Comparison of ENCODE assay signal across 8 mouse cellular contexts in the genomic region with DNA sequence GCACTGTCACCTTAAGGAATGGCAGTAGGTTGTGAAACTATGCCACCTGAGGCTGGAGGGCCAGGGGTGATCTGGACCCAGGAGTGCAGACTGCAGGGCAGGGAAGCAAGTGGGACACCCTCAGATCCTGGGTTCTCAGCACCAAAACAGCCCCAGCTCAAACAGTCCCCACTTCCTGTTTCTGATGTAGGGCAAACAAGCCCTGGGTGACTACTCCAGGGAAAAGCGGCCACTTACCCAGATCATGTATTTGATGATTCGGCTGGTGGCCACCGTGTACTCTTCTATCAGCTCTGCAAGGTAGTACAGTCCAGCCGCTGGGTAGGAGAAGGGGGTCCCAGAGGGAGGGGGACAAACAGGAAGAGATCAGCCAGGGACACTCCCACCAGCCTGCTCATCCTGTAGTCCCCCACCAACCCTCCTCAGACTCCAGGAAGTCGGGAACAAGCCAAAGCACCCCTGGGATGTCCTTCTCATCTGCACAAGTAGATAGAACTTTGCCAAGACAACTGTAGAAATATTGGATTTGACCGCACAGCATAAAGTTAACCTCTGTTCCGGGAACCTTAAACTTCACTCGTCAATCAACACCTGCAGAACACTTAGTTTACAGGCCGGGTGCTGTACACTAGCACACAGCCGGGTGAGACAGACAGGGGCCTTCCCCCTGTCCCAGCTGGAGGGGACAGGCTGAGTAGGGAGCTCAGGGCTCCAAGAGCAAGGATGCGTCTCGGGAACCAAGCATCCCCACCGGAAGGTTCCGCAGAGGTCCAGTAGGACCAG. TPM values are rescaled to one million over a fixed set of nuclear protein-coding genes. Genes with fewer than 3 reads are reported as not detected.
DNase-seq lines count a peak whose midpoint lies in the region; ATAC-seq and TF ChIP-seq lines count a peak whose summit lies in the region.

No protein-coding gene starts in this region.

- H3K9ac ChIP-seq in heart, adult 2 months (ENCODE audit: low read depth, low read length): peak overlapping the region; percentile 98
- peak overlapping the region; percentile 98 for H3K9ac ChIP-seq in intestine, embryonic 15.5 days

- no peak for TF ChIP-seq EP300 in heart, adult 2 months (IDR thresholded peaks at IDR 0.05; ENCODE audit: insufficient read depth, low read depth, low read length)

- peak overlapping the region; percentile 89 for H3K4me3 ChIP-seq in heart, adult 2 months
- H3K4me3 ChIP-seq in forebrain, embryonic 10.5 days: peak overlapping the region; percentile 93
- H3K4me3 ChIP-seq in intestine, embryonic 15.5 days (replicated peaks): peak overlapping the region; percentile 93

- no peaks in the 10 kb centered on the region for H3K36me3 ChIP-seq in heart, adult 2 months (ENCODE audit: control insufficient read depth, insufficient read depth, low read length)
- peaks cover 38% of the 10 kb centered on the region for H3K36me3 ChIP-seq in forebrain, embryonic 10.5 days (replicated peaks)
- H3K36me3 ChIP-seq in intestine, embryonic 15.5 days: peaks cover 6% of the 10 kb centered on the region; the same call in 1 of the 2 replicates

- peak overlapping the region; percentile 82 for H3K4me2 ChIP-seq in intestine, embryonic 15.5 days (replicated peaks)

- H3K9me3 ChIP-seq in forebrain, embryonic 10.5 days: no peaks in the 10 kb centered on the region
- H3K9me3 ChIP-seq in intestine, embryonic 15.5 days: no peaks in the 10 kb centered on the region

- H3K4me1 ChIP-seq in heart, adult 2 months (ENCODE audit: control insufficient read depth, insufficient read depth, low read length): peaks cover 3% of the 10 kb centered on the region
- H3K4me1 ChIP-seq in forebrain, embryonic 10.5 days: peaks cover 27% of the 10 kb centered on the region
- H3K4me1 ChIP-seq in intestine, embryonic 15.5 days (replicated peaks): peaks cover 11% of the 10 kb centered on the region

- H3K27ac ChIP-seq in heart, adult 2 months: peak overlapping the region; percentile 88
- peak overlapping the region; percentile 91 for H3K27ac ChIP-seq in forebrain, embryonic 10.5 days
- peak overlapping the region; percentile 92 for H3K27ac ChIP-seq in intestine, embryonic 15.5 days

- WGBS in heart, adult 2 months: 1% methylated on average over 14 of the region's 14 CpGs
- WGBS in forebrain, embryonic 10.5 days: 2% methylated on average over 14 of the region's 14 CpGs
- WGBS in intestine, embryonic 15.5 days: 1% methylated on average over 14 of the region's 14 CpGs

- TF ChIP-seq CTCF in heart, adult 2 months (IDR thresholded peaks at IDR 0.05): no peak

- no peaks in the 10 kb centered on the region for H3K79me2 ChIP-seq in heart, adult 2 months (replicated peaks; ENCODE audit: control insufficient read depth, insufficient read depth, low read length)

- no peak for TF ChIP-seq POLR2A in heart, adult 2 months (IDR thresholded peaks at IDR 0.05; ENCODE audit: insufficient read depth, low read depth, low read length)

- DNase-seq in heart, adult 2 months: peak; percentile 23 to 27
- no peak for DNase-seq in heart, adult 8-10 months (ENCODE audit: low spot score)
- peak; percentile 13 for DNase-seq in T-cell, adult 2 months (ENCODE audit: low spot score)
- no peak for DNase-seq in forebrain, embryonic 10.5 days (ENCODE audit: extremely low spot score, low spot score)
- peak; percentile 51 for DNase-seq in thymus, postnatal 4 days
- no peak for DNase-seq in ovary, postnatal 36 days (ENCODE audit: low spot score)

- intact Hi-C loops in heart, adult 2 months (cut with DNase I): loop anchor here (5.0 kb wide), 2 partner anchors 57 to 137 kb away; partner anchors contain the start of gene Paip2b

- peak; percentile 57 for ATAC-seq in intestine, embryonic 15.5 days
- peak; percentile 4; the same call in 1 of the 2 replicates for ATAC-seq in megakaryocyte progenitor cell, adult 5-6 weeks (replicated peaks; ENCODE audit: poor library complexity)

- no peaks in the 10 kb centered on the region for H3K27me3 ChIP-seq in heart, adult 2 months (ENCODE audit: control insufficient read depth, insufficient read depth, low read length)
- H3K27me3 ChIP-seq in forebrain, embryonic 10.5 days (ENCODE audit: poor library complexity, severe bottlenecking): no peaks in the 10 kb centered on the region
- no peaks in the 10 kb centered on the region for H3K27me3 ChIP-seq in intestine, embryonic 15.5 days (replicated peaks)

RNA-seq across cellular contexts. Expression of gene Tex261, which starts 0.6 kb away (rescaled TPM):
- total RNA-seq in heart, adult 2 months (2021): 100 to 1,000 TPM in 1 of 2 experiments, 10 to 100 TPM in 1; 90.6 to 102 TPM
- 126 and 156 TPM in 2 replicates for polyA plus RNA-seq in heart, adult 2 months (2012; rRNA removed)
- 100 to 1,000 TPM in 2 of 4 experiments, 10 to 100 TPM in 2; 91.3 to 107 (median 97.8) TPM for total RNA-seq in heart, adult 8-10 months (2022)
- polyA plus RNA-seq in forebrain, embryonic 10.5 days (2016; fragmentation: Nextera tagmentation; extraction: Ambion mirVana): 80.7 and 85.0 TPM in 2 replicates
- polyA plus RNA-seq in intestine, embryonic 15.5 days (2015; fragmentation: Nextera tagmentation; extraction: Ambion mirVana): 84.2 and 86.4 TPM in 2 replicates
- total RNA-seq in megakaryocyte progenitor cell, adult 5-6 weeks (2015): 57.5 TPM in 2 replicates
- 36.5 and 39.8 TPM in 2 replicates for total RNA-seq in megakaryocyte progenitor cell, adult 5-6 weeks (2017)

RNA-seq across cellular contexts. Expression of gene Ankrd53, which starts 12.5 kb away (rescaled TPM):
- total RNA-seq in heart, adult 2 months (2021): not detected
- 0.12 TPM in 1 of 2 replicates, not detected in the other for polyA plus RNA-seq in heart, adult 2 months (2012; rRNA removed)
- under 1 TPM in 1 of 4 experiments, not detected in 3; 0.22 TPM for total RNA-seq in heart, adult 8-10 months (2022)
- polyA plus RNA-seq in forebrain, embryonic 10.5 days (2016; fragmentation: Nextera tagmentation; extraction: Ambion mirVana): 0.09 and 0.18 TPM in 2 replicates
- 0.13 TPM in 1 of 2 replicates, not detected in the other for polyA plus RNA-seq in intestine, embryonic 15.5 days (2015; fragmentation: Nextera tagmentation; extraction: Ambion mirVana)
- not detected in 2 replicates for total RNA-seq in megakaryocyte progenitor cell, adult 5-6 weeks (2015)
- not detected in 2 replicates for total RNA-seq in megakaryocyte progenitor cell, adult 5-6 weeks (2017)

RNA-seq across cellular contexts. Expression of gene Nagk, which starts 19.8 kb away (rescaled TPM):
- total RNA-seq in heart, adult 2 months (2021): 10 to 100 TPM; 16.1 to 18.3 TPM
- 14.1 and 14.2 TPM in 2 replicates for polyA plus RNA-seq in heart, adult 2 months (2012; rRNA removed)
- total RNA-seq in heart, adult 8-10 months (2022): 10 to 100 TPM; 19.9 to 25.3 (median 22.7) TPM
- 20.8 and 23.0 TPM in 2 replicates for polyA plus RNA-seq in forebrain, embryonic 10.5 days (2016; fragmentation: Nextera tagmentation; extraction: Ambion mirVana)
- polyA plus RNA-seq in intestine, embryonic 15.5 days (2015; fragmentation: Nextera tagmentation; extraction: Ambion mirVana): 90.4 and 98.4 TPM in 2 replicates
- 19.7 and 21.5 TPM in 2 replicates for total RNA-seq in megakaryocyte progenitor cell, adult 5-6 weeks (2015)
- 12.4 and 13.2 TPM in 2 replicates for total RNA-seq in megakaryocyte progenitor cell, adult 5-6 weeks (2017)

RNA-seq across cellular contexts. Expression of gene Atp6v1b1, which starts 32.2 kb away (rescaled TPM):
- total RNA-seq in heart, adult 2 months (2021): not detected
- polyA plus RNA-seq in heart, adult 2 months (2012; rRNA removed): 1.4 TPM in 1 of 2 replicates, not detected in the other
- under 1 TPM in 1 of 4 experiments, not detected in 3; 0.17 TPM for total RNA-seq in heart, adult 8-10 months (2022)
- not detected in 2 replicates for polyA plus RNA-seq in forebrain, embryonic 10.5 days (2016; fragmentation: Nextera tagmentation; extraction: Ambion mirVana)
- 0.08 TPM in 1 of 2 replicates, not detected in the other for polyA plus RNA-seq in intestine, embryonic 15.5 days (2015; fragmentation: Nextera tagmentation; extraction: Ambion mirVana)
- not detected in 2 replicates for total RNA-seq in megakaryocyte progenitor cell, adult 5-6 weeks (2015)
- not detected in 2 replicates for total RNA-seq in megakaryocyte progenitor cell, adult 5-6 weeks (2017)

RNA-seq across cellular contexts. Expression of gene Paip2b, which starts 56.6 kb away (rescaled TPM):
- 10 to 100 TPM; 35.4 to 39.4 TPM for total RNA-seq in heart, adult 2 months (2021)
- polyA plus RNA-seq in heart, adult 2 months (2012; rRNA removed): 13.4 and 31.8 TPM in 2 replicates
- total RNA-seq in heart, adult 8-10 months (2022): 10 to 100 TPM; 42.5 to 48.7 (median 46.1) TPM
- polyA plus RNA-seq in forebrain, embryonic 10.5 days (2016; fragmentation: Nextera tagmentation; extraction: Ambion mirVana): 21.3 and 22.7 TPM in 2 replicates
- polyA plus RNA-seq in intestine, embryonic 15.5 days (2015; fragmentation: Nextera tagmentation; extraction: Ambion mirVana): 15.7 and 15.9 TPM in 2 replicates
- 5.8 and 8.7 TPM in 2 replicates for total RNA-seq in megakaryocyte progenitor cell, adult 5-6 weeks (2015)
- 12.7 and 14.1 TPM in 2 replicates for total RNA-seq in megakaryocyte progenitor cell, adult 5-6 weeks (2017)

Comparison
In these comparisons a context has a peak if more than half of its experiments do, and no peak if none do; other contexts are left out.
1. DNase-seq: peak in heart, adult 2 months (2 of 2), T-cell, adult 2 months (single experiment) and thymus, postnatal 4 days (single experiment); none in heart, adult 8-10 months (single experiment), forebrain, embryonic 10.5 days (single experiment) and ovary, postnatal 36 days (single experiment).
2. Peak in every context shown above with its lines, with median percentiles within 50 percentile points of each other: H3K27ac ChIP-seq and H3K4me3 ChIP-seq.